Mouse (Mus musculus): Measurements from ENCODE around the gene St6galnac4. TPM values are rescaled to one million over a fixed set of nuclear protein-coding genes. Genes with fewer than 3 reads are reported as not detected.

The St6galnac4 gene
- polyA plus RNA-seq, 1 experiment from 2014 or later, result 15.7 TPM

GRCm38 (mm10) chr2:32608778-32609435 is 22.0 kb downstream of the St6galnac4 start:
- Histone ChIP-seq H3K27ac (peak overlapping the region; percentile 57; the same call in 1 of the 2 replicates), H3K4me3 (peak overlapping the region; percentile 76), H3K36me3 (replicated peaks) (peaks cover 18% of the 10 kb centered on the region), H3K9me3 (no peaks in the 10 kb centered on the region), H3K27me3 (ENCODE audit: poor library complexity, severe bottlenecking) (peaks cover 21% of the 10 kb centered on the region), H3K4me1 (peaks cover 57% of the 10 kb centered on the region)
- no peak for DNase-seq (ENCODE audit: extremely low spot score, low spot score)
- WGBS, result 39% methylated on average over 18 of the region's 18 CpGs

GRCm38 (mm10) chr2:32610610-32611229 is 23.8 kb downstream of the St6galnac4 start:
- no peaks in the 10 kb centered on the region for H3K9me3 ChIP-seq
- H3K27ac ChIP-seq, result 0 out of 2 replicates have a peak overlapping the region, but pooled peaks have one; percentile 15
- H3K4me3 ChIP-seq, result peak overlapping the region; percentile 45
- no peak for DNase-seq (ENCODE audit: extremely low spot score, low spot score)
- peaks cover 57% of the 10 kb centered on the region for H3K4me1 ChIP-seq
- peaks cover 21% of the 10 kb centered on the region for H3K27me3 ChIP-seq (ENCODE audit: poor library complexity, severe bottlenecking)
- H3K36me3 ChIP-seq (replicated peaks), result peaks cover 32% of the 10 kb centered on the region
- 20% methylated on average over 23 of the region's 23 CpGs for WGBS

GRCm38 (mm10) chr2:32612274-32612673 is 25.4 kb downstream of the St6galnac4 start:
- Histone ChIP-seq H3K27ac (no peak overlapping the region), H3K4me1 (peaks cover 47% of the 10 kb centered on the region), H3K9me3 (no peaks in the 10 kb centered on the region), H3K27me3 (ENCODE audit: poor library complexity, severe bottlenecking) (peaks cover 19% of the 10 kb centered on the region), H3K36me3 (replicated peaks) (peaks cover 41% of the 10 kb centered on the region), H3K4me3 (no peak overlapping the region)
- no peak for DNase-seq (ENCODE audit: extremely low spot score, low spot score)
- 66% methylated on average over 26 of the region's 26 CpGs for WGBS

GRCm38 (mm10) chr2:32617109-32617508 is 30.2 kb downstream of the St6galnac4 start:
- peaks cover 41% of the 10 kb centered on the region for H3K4me1 ChIP-seq
- H3K36me3 ChIP-seq (replicated peaks), result peaks cover 59% of the 10 kb centered on the region
- no peaks in the 10 kb centered on the region for H3K27me3 ChIP-seq (ENCODE audit: poor library complexity, severe bottlenecking)
- no peaks in the 10 kb centered on the region for H3K9me3 ChIP-seq
- H3K4me3 ChIP-seq, result no peak overlapping the region
- no peak for DNase-seq (ENCODE audit: extremely low spot score, low spot score)
- H3K27ac ChIP-seq, result no peak overlapping the region
- 97% methylated on average over 1 of the region's 1 CpGs for WGBS

GRCm38 (mm10) chr2:32617601-32618000 is 30.7 kb downstream of the St6galnac4 start:
- peaks cover 40% of the 10 kb centered on the region for H3K4me1 ChIP-seq
- H3K27me3 ChIP-seq (ENCODE audit: poor library complexity, severe bottlenecking), result no peaks in the 10 kb centered on the region
- H3K27ac ChIP-seq, result no peak overlapping the region
- no peak overlapping the region for H3K4me3 ChIP-seq
- H3K36me3 ChIP-seq (replicated peaks), result peaks cover 54% of the 10 kb centered on the region
- 95% methylated on average over 4 of the region's 4 CpGs for WGBS
- no peak for DNase-seq (ENCODE audit: extremely low spot score, low spot score)
- no peaks in the 10 kb centered on the region for H3K9me3 ChIP-seq

- no peak overlapping the region for H3K27ac ChIP-seq
- WGBS, result 83% methylated on average over 9 of the region's 9 CpGs
- no peaks in the 10 kb centered on the region for H3K27me3 ChIP-seq (ENCODE audit: poor library complexity, severe bottlenecking)
- H3K36me3 ChIP-seq (replicated peaks), result peaks cover 50% of the 10 kb centered on the region
- DNase-seq (ENCODE audit: extremely low spot score, low spot score), result no peak
- no peaks in the 10 kb centered on the region for H3K9me3 ChIP-seq
- H3K4me1 ChIP-seq, result peaks cover 40% of the 10 kb centered on the region
- no peak overlapping the region for H3K4me3 ChIP-seq
These were observed 31.2 kb downstream of the St6galnac4 start for GRCm38 (mm10) chr2:32618051-32618450.

GRCm38 (mm10) chr2:32620682-32621516 is 34.0 kb downstream of the St6galnac4 start:
- peaks cover 59% of the 10 kb centered on the region for H3K4me1 ChIP-seq
- no peak for DNase-seq (ENCODE audit: extremely low spot score, low spot score)
- WGBS, result 45% methylated on average over 4 of the region's 4 CpGs

GRCm38 (mm10) chr2:32621517-32621859 is 34.6 kb downstream of the St6galnac4 start, which contains the start of gene Ak1:
Gene Ak1, plus strand, starts transcription at chr2:32621758.
- WGBS, result 54% methylated on average over 7 of the region's 7 CpGs
- Histone ChIP-seq H3K27me3 (ENCODE audit: poor library complexity, severe bottlenecking) (no peaks in the 10 kb centered on the region), H3K4me1 (peaks cover 65% of the 10 kb centered on the region), H3K9me3 (no peaks in the 10 kb centered on the region), H3K4me3 (no peak within 1 kb of the TSS), H3K36me3 (replicated peaks) (peaks cover 26% of the 10 kb centered on the region), H3K27ac (peak within 1 kb of the TSS; percentile 78)
- DNase-seq (ENCODE audit: extremely low spot score, low spot score), result no peak

More at GRCm38 (mm10) chr2:32620682-32621516, 34.0 kb downstream of the St6galnac4 start:
- Histone ChIP-seq H3K27me3 (ENCODE audit: poor library complexity, severe bottlenecking) (no peaks in the 10 kb centered on the region), H3K4me3 (no peak overlapping the region), H3K9me3 (no peaks in the 10 kb centered on the region), H3K36me3 (replicated peaks) (peaks cover 28% of the 10 kb centered on the region), H3K27ac (peak overlapping the region; percentile 78)

- WGBS, result 86% methylated on average over 5 of the region's 5 CpGs
- no peak for DNase-seq (ENCODE audit: extremely low spot score, low spot score)
- Histone ChIP-seq H3K4me3 (no peak overlapping the region), H3K4me1 (peaks cover 79% of the 10 kb centered on the region), H3K27me3 (ENCODE audit: poor library complexity, severe bottlenecking) (no peaks in the 10 kb centered on the region), H3K9me3 (no peaks in the 10 kb centered on the region), H3K27ac (peak overlapping the region; percentile 87), H3K36me3 (replicated peaks) (peaks cover under 1% of the 10 kb centered on the region; the same call in 1 of the 2 replicates)
These were observed 37.3 kb downstream of the St6galnac4 start for GRCm38 (mm10) chr2:32624111-32624748.

GRCm38 (mm10) chr2:32625212-32625872 is 38.4 kb downstream of the St6galnac4 start:
- H3K9me3 ChIP-seq, result no peaks in the 10 kb centered on the region
- no peaks in the 10 kb centered on the region for H3K36me3 ChIP-seq (replicated peaks)
- peak overlapping the region; percentile 45 for H3K4me3 ChIP-seq
- H3K4me1 ChIP-seq, result peaks cover 79% of the 10 kb centered on the region
- peak overlapping the region; percentile 87 for H3K27ac ChIP-seq
- WGBS, result 2% methylated on average over 13 of the region's 13 CpGs
- peak; percentile 70 for DNase-seq (ENCODE audit: extremely low spot score, low spot score)
- H3K27me3 ChIP-seq (ENCODE audit: poor library complexity, severe bottlenecking), result no peaks in the 10 kb centered on the region

GRCm38 (mm10) chr2:32625873-32626694 is 39.2 kb downstream of the St6galnac4 start:
- Histone ChIP-seq H3K27ac (peak overlapping the region; percentile 87), H3K36me3 (replicated peaks) (no peaks in the 10 kb centered on the region), H3K4me1 (peaks cover 79% of the 10 kb centered on the region), H3K9me3 (no peaks in the 10 kb centered on the region), H3K4me3 (peak overlapping the region; percentile 45; the same call in 1 of the 2 replicates), H3K27me3 (ENCODE audit: poor library complexity, severe bottlenecking) (no peaks in the 10 kb centered on the region)
- WGBS, result 55% methylated on average over 5 of the region's 5 CpGs
- DNase-seq (ENCODE audit: extremely low spot score, low spot score), result no peak

All from forebrain, embryonic 10.5 days (tissue).